Mouse (Mus musculus): ENCODE results near the gene Spryd4.
"Not testable (repeated sequence)": the region's sequence is repeated elsewhere in the genome, so short reads cannot be mapped to it uniquely, and the experiment has no call there.

Spryd4 gene

DNA sequence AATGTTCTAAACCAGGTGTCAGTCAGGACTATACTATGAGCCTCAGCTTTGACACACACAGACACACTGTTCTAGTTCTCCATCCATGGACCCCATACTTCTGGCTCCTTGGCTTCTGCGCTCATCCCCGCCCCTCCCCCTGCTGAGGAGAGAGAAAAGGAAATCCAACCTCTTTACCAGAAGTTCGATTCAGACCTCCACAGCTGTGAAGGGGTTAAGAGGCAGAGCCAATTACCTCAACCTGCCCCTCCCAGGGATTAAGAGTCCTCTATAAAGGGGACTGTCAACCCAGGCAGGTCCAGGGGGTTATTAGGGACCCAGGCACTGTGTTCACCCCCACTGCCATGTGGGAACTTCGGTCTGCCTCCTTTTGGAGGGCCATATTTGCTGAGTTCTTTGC is 13.9 kb upstream of the Spryd4 start, which contains the start of gene Mip:
Gene Mip, plus strand, starts transcription at position 301 of the 400 bp plus-strand sequence.
- DNase-seq (ENCODE audit: low spot score in 2 of 2): no peak

DNA sequence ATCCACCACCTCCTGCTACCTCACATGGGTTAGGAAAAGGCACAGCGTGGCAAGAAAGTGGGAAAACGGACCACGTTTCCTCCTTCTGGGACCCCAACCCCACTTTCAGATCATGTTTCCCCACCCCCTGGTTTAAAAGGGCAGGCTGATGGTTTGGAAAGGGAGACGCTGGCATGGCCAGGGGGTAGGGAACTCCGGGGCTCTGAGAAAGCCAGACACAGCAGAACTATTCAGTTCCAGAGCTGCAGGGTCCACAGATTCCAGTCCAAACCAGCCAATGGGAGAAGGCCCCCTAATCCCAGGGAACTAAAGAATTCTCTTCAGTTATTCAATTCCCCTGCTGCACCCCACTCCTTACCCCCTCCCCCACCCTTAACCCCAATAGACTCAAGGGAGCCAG is 13.5 kb upstream of the Spryd4 start:
- DNase-seq (ENCODE audit: low spot score in 2 of 2): no peak

DNA sequence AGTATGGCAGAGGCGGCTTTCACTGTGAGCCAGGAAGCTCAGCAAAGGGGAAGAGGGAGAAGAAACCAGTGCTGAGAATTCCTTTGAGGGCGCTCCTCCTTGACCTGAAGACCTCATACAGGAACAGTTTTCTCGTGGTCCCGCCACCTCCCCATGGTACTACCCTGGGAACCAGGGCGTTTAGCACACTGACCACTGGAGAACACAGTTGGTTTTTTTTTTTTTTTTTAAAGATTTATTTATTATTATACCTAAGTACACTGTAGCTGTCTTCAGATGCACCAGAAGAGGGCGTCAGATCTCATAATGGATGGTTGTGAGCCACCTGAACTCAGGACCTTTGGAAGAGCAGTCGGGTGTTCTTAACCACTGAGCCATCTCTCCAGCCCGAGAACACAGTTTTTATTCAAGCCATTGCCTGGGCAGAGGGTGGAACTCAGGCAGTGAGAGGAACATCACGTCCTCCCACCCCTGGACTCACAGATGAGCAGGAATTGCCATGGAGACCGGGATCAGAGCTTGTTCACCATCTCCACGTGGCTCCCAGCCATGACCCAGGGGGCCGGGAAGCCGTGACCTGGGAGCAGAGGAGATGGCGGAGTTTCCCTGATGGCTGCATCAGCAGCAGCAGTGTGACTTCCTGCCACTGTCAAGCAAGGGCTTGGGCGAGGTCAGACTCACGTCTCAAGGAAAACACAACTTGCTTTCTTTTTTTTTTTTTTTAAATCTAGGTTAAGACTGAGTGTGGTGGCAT is 10.1 kb upstream of the Spryd4 start:
- DNase-seq (ENCODE audit: low spot score in 2 of 2): no peak

DNA sequence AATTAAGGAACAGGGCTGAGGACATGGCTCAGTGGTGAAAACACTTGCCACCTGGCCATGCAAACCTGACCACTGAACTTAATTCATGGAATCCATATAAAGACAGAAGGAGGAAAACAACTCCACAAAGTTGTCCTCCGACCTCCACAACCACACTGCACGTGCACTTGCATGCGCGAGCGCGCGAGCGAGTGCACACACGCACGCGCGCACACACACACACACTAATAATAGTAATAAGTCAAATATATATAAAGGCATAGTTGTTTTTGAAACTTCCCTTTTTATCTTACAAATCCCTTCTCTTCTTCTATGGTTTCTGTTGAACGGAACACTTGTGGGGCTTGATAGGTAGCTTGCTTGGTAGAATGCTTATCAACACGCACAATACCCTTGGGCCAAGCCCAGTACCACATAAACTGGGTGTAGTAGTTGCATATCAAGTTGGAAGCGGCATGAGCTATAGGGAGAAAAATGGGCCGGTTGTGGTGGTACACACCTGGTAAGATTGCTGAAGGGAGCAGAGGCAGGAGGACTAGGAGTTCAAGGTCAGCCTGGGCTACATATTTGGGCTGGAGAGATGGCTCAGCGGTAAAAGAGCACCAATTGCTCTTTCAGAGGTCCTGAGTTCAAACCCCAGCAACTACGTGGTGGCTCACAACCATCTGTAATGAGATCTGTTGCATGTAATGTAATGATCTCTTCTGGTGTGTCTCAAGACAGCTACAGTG is 6.9 kb upstream of the Spryd4 start:
- DNase-seq (ENCODE audit: low spot score in 2 of 2): no peak

DNA sequence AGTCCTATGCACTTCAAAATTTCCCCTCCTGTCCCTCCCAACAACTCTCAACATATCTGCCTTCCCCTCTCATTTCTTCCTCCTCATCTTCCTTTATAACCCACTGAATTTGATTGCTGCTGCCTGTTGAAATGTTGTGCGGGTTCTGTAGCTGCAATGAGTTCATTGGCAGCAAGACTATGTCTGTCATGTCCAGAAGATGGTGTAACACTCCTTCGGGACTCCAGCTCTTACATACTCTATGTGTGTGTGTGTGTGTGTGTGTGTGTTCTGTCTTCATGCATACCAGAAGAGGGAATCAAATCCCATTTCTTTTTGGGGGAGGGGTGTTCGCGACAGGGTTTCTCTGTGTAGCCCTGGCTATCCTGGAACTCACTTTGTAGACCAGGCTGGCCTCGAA is 3.4 kb upstream of the Spryd4 start:
- no peak for DNase-seq (ENCODE audit: low spot score in 2 of 2)

DNA sequence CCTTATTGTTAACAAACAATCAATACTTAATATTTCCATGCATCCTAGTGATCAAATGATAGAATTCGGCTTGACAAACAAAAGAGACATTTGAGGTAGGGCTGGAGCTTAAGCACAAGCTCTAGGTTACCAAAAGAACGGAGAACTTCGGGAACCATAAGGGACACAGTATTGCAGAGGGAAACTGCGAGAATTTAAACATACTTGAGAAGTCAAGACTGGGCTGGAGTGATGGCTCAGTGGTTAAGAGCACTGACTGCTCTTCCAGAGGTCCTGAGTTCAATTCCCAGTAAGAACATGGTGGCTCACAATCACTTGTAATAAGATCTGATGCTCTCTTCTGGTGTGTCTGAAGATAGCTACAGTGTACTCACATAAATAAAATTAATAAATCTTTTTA is 2.5 kb upstream of the Spryd4 start:
- DNase-seq (ENCODE audit: low spot score in 2 of 2): not testable (repeated sequence)

DNA sequence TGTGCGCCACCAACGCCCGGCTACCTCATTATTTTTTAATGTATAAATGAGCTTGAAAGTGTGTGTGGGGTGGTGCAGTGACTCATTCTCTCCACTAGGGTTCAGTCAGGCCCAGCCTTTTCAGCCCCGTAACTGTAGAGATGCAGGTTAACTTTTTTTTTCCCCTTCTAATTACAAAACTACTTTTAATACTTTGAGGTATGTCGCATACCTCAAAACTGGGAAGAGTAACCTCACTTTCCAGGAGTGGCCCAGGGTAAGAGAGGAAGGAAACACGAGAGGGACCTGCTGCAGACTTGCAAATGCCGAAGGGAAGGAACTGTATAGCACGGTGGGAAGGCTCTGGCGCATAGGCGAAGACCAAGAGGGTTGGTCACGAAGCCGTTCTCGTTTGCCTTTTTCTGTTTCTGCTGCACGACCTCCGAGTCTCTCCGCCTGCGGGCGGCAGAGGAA is 1.3 kb upstream of the Spryd4 start:
- peak in 1 of 2 experiments; percentile 30 for DNase-seq (ENCODE audit: low spot score in 2 of 2)

DNA sequence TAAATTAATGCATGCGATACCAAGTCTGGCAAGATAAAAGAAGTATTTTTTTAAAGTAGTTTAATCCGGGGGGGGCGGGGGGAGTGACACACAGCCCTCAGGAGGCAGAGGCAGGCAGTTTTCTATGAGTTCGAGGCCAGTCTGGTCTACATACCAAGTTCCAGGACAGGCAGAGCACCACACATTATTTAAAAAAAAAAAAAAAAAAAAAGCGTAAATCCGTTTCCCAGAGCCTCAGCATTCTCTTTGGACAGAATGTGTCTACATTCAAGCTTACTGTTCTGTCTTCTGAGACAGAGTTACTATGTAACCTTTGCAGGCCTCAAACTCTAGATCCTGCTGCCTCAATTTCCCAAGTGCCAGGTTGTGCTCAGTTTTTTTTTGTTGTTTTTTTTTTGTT is 541 bp upstream of the Spryd4 start:
- no peak for DNase-seq (ENCODE audit: low spot score in 2 of 2)

DNA sequence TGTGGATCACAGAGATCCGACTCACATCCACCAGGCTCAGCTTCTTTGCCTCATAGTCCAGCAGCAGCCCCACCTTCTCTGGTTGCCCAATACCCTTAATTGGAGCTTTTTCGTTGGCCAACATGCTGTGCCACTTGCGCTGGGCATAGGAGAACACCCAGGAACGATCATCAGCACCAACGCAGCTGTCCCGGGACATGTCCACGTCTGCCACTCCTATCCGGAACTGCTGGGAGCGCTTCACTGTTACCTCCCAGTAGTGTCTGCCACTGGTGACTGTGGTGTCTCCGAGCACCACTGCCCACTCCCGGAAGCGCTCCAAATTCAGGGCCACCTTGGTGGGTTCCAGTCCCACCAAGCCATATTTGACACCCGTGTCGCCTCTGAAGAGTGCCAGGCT is 653 bp downstream of the Spryd4 start:
- DNase-seq (ENCODE audit: low spot score in 2 of 2): peak in 1 of 2 experiments; percentile 25

DNA sequence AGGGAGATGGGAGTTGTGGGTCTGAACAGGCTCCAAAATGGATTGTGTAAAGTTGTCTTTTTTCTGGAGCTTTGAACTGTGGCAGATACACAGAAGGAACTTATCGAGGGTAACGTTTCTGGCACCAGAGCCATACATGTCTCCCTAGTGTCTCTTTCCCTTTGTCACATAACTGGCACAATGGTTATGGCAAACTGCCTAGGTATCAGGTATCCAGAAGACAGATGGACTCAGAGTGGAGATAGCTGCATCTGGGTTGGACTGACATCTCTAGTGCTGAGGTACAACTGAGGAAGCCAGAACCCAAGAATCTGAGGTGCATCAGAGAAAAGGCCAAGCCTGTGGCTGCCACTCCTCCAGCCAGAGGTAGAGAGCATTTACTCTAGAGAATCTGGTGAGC is 1.5 kb downstream of the Spryd4 start:
- DNase-seq (ENCODE audit: low spot score in 2 of 2): no peak

DNA sequence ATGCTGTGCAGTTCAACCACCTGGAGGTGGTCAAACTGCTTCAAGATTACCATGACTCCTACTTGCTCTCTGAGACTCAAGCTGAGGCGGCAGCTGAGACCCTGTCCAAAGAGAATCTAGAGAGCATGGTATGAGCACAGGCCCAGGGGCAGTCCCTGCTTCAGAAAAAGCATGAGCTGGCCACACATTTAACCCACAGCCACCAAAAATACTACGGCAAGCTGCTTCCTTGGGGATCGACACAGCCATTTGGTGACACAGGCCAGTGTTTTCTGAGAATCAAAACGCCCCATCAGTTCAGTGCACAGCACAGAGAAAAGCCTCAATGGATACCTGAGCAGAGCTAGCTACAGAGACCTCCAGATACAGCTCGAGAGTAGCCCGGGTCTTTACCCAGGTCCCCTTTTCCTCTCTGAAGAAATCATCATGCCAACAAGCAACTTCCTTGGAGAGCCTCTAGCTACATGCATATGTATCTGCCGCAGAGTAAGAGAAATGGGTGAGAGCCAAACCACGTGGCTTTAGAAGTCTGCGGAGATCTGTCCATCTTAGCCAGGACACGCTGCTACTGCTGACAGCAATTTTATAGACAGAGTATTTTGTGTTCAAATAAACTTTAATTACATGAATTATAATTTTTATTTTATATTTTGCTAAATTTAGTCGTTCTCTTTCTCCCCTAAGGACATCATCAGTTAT is 2.1 kb downstream of the Spryd4 start:
- no peak for DNase-seq (ENCODE audit: low spot score in 2 of 2)

DNA sequence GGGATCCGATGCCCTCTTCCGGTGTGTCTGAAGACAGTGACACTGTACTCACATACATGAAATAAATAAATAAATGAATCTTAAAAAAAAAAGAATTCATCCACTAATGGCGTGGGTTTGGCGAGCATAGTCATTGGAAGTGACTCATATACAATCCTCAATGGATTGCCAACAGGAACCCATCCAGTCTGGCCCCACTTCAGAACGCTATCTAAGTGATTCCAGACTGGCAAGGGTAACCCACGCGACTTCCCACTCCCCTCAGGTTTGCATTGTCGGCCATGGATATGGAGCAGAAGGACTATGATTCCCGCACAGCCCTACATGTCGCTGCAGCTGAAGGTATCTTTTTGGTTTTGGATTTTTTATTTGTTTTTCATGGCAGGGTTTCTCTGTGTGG is 3.3 kb downstream of the Spryd4 start:
- no peak for DNase-seq (ENCODE audit: low spot score in 2 of 2)

DNA sequence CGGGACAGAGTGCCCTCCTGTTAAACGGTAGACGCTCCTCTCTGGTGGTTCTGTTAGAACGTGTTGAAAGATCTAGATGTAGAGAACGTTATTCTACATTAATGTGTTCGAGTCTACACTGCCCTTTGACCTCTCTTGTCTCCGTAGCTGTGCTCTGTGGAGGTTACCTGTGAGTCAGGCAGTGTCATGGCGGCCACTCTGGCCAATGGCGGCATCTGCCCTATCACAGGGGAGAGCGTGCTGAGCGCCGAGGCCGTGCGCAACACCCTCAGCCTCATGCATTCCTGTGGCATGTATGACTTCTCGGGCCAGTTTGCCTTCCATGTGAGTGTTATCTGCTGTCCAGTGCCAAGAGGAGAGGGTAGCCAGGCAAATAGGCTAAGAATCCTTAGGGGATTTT is 6.7 kb downstream of the Spryd4 start:
- no peak for DNase-seq (ENCODE audit: low spot score in 2 of 2)

DNA sequence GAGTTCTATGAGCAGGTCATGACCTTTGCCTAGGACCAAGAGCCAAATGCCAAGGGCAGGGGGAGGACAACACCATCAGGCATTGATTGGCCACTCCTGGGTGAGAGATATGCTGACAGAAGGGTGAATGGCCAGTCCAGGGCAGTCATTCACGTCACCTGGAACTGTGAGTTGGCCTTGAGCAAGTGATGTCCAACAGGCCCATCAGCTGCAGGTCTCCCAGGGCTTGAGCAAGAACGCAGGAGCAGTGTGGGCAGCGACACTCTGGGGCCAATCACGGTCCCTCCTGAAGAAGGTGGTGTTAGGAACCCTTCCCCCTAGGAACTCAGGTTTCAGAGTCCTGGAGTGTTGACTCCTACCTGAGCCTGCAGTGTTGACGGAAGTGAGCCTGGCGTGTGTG is 9.8 kb downstream of the Spryd4 start:
- no peak for DNase-seq (ENCODE audit: low spot score in 2 of 2)

DNA sequence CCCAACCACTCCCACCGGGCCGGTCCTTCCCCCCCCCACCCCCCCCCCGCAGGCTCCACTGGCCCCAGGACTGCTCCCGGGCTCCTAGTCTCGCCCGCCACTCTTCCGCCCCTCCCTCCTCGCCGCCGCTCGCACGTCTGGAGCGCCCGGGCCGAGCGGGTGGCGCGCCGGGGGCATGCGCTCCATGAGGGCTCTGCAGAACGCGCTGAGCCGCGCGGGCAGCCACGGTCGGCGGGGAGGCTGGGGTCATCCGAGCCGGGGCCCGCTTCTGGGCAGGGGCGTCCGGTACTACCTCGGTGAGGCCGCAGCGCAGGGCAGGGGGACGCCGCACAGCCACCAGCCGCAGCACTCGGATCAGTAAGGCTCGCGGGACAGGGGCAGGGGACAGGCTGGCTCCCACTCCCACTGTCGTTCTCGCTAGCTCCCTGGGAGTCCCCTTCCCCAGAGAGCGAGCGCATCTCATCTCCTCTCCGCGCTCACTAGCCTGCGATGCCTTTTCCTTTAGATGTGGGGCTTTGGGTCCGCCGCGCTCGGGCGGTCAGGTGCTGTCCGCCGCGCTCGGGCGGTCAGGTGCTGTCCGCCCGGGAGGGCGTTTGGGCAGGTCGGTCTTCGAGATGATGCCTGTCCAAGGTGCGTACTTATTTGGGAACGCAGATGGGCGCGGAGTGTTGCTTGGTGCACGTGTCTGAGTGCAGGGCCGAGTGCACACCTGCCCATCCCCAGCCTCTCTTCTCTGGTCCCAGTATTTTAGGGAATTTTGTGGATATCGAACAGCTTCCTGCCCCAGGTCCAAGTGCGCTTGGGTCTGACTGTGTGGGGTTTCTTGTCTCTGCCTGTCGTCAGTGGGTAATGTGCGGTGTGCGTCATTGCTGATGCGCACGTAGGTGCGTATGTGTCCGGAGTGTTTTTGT is 16.8 kb downstream of the Spryd4 start:
- DNase-seq (ENCODE audit: low spot score in 2 of 2): peak in 1 of 2 experiments; percentile 18

DNA sequence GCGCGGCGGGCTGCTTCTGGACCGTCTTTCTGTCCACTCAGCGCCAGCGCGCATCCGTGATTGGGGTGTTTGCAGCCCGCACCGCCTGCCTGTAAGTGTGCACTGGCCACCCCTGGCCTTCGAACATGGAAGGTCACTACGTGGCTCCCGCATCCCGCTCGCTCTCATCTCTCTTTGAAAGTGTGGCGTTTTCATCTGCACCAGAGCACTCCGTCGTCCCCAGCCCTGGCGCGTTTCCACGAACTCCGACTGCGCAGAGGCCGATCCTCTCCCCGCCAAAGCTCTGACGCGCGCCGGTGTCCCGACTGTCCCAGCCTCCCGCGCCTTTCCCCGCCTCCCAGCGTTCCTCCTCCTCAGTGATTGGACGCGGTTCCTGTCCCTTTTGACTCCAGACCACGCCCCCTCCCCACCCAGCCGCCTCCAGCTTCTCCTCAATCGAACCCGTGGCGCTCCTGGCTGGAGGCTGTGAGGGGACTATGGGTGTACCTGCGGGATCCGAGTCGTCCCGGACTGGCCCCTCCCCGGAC is 17.5 kb downstream of the Spryd4 start, which contains the start of gene Gls2:
Gene Gls2, plus strand, starts transcription at position 434 of the 527 bp plus-strand sequence.
- peak; percentile 93 for DNase-seq (ENCODE audit: low spot score in 2 of 2)

DNA sequence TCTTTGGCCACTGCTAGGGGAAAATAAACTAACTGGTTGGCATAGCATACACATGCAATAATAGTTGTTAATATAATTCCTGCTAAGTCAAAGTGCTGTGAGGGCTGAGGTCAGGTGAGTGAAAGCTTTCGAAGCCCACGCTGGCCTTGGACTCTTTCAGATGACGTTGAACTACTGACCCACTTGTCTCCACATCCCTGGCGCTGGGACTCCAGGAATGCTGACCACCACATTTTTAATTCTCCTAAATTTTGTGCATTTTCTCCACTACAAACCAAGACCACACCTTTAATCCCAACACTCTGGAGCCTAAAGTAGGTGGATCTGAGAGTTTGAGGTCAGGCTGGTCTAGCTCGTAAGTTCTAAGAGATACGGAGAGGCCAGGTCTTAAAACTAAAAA is 18.5 kb downstream of the Spryd4 start:
- DNase-seq (ENCODE audit: low spot score in 2 of 2): no peak

DNA sequence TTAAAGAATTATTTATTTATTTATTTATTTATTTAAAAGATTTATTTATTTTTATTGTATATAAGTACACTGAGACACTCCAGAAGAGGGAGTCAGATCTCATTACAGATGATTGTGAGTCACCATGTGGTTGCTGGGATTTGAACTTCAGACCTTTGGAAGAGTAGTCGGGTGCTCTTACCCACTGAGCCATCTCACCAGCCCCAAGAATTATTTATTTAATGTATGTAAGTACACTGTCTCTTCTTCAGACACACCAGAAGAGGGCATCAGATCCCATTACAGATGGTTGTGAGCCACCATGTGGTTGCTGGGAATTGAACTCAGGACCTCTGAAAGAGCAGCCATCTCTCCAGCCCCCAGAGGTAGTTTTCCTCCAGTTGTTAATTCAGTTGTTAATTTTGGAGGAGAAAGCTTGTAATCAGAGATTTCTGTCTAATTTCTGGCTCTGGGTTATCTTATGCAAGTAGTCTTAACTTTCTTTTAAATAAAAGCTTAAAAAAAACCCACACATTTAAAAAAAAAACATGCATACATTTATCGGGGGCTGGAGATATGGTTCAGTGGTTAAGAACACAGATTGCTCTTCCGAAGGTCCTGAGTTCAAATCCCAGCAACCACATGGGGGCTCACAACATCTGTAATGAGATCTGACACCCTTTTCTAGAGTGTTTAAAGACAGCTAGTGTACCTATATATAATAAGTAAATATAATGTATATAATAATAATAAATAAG is 19.4 kb downstream of the Spryd4 start:
- not testable (repeated sequence) for DNase-seq (ENCODE audit: low spot score in 2 of 2)

DNA sequence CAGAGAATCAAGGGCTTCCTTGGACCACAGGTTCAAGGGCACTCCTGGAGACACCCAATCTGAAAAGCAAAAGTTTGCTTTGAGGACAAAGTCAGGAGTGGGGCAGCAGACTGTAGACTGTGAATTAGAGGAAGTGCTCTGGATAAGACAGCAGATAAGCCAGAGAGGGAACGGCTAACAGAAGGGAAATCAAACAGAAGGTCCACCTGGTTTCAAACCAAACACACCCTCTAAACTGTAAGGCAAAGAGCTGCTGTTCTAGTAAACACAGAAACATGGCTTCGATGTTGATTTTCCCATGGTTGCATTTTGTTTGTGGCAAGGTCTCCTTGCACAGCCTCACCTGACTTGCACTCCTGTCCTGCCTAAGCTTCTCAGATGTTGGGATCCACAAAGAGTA is 20.1 kb downstream of the Spryd4 start:
- no peak for DNase-seq (ENCODE audit: low spot score in 2 of 2)

DNA sequence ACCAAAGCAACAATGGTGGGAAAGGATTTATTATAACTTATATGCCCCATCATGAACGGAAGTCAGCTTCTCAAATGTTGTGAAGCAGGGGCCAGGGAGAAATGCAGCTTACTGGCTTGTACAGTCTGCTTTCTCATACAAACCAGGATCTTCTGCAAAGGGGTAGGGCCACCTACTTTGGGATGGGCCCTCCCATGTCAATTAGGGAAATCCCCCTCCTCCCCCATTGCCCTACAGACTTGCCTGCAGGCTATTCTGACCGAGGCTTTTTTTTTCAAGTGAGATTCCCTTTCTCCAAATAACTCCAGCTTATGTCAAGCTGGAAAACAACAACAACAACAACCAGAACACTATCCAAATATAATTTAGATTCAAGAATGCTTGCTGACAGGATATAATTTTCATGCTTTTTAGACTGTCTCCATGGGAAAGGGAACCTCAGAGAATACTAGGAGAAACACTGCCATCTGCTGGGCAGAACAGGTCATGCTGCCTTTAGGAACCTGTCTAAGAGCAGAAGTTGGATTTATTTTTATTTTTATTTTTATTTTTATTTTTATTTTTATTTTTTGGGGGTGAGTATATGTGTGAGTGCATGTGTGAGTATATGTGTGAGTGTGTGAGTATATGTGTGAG is 23.2 kb downstream of the Spryd4 start:
- peak; percentile 43 to 49 for DNase-seq (ENCODE audit: low spot score in 2 of 2)
